Mouse (Mus musculus) stomach, postnatal 0 days (tissue): ENCODE results near the gene Cstl1. TPM values are rescaled to one million over a fixed set of nuclear protein-coding genes. Genes with fewer than 3 reads are reported as not detected.
A peak's percentile ranks its signal among the peaks of the same experiment; 100 is the strongest.

Source experiments
- ATAC-seq: fragments of 200-750 bp; cut with Nextera tagmentation; 2 replicates; pipeline ENCODE4 v1.8.0; 2017; ENCODE audit not compliant: low FRiP score, low TSS enrichment
- DNase-seq: peaks from one replicate; pipeline ENCODE4 v3.0.0-alpha.2; 2016; ENCODE audit warnings: low spot score
- H3K27ac ChIP-seq: fragments of 300-500 bp; sonication (generic); replicated peaks from 2 replicates; pipeline ENCODE4 v1.5.1; 2014; ENCODE audit warnings: mild to moderate bottlenecking, control low read depth
- H3K27me3 ChIP-seq: fragments of 300-500 bp; sonication (generic); 2 replicates; pipeline ENCODE4 v1.6.1; 2014; ENCODE audit warnings: low read length; ENCODE audit not compliant: control insufficient read depth, insufficient read depth
- H3K36me3 ChIP-seq: fragments of 300-500 bp; sonication (generic); 2 replicates; pipeline ENCODE4 v1.6.1; 2014; ENCODE audit warnings: low read length, mixed read lengths; ENCODE audit not compliant: control insufficient read depth, insufficient read depth
- H3K4me1 ChIP-seq: fragments of 300-500 bp; sonication (generic); replicated peaks from 2 replicates; pipeline ENCODE4 v1.6.1; 2014; ENCODE audit warnings: antibody characterized with exemption; ENCODE audit not compliant: control insufficient read depth, insufficient read depth
- H3K4me2 ChIP-seq: fragments of 300-500 bp; sonication (generic); replicated peaks from 2 replicates; pipeline ENCODE4 v1.6.1; 2014; ENCODE audit warnings: low read depth, mild to moderate bottlenecking, control low read depth, moderate library complexity
- H3K4me3 ChIP-seq: fragments of 300-500 bp; sonication (generic); 2 replicates; pipeline ENCODE4 v1.5.1; 2014; ENCODE audit warnings: low read depth, low read length, control low read depth
- H3K9ac ChIP-seq: fragments of 300-500 bp; sonication (generic); 2 replicates; pipeline ENCODE4 v1.6.1; 2014; ENCODE audit warnings: mild to moderate bottlenecking, low read length, control low read depth, mixed read lengths
- H3K9me3 ChIP-seq: fragments of 300-500 bp; sonication (generic); 2 replicates; pipeline ENCODE4 v1.6.1; 2016; ENCODE audit warnings: low read length; ENCODE audit not compliant: control insufficient read depth
- CTCF ChIP-seq: IDR thresholded peaks from 2 replicates; pipeline ENCODE4 v1.5.1; 2016; ENCODE audit warnings: antibody characterized with exemption, low read depth, mild to moderate bottlenecking, moderate library complexity
- EP300 ChIP-seq: optimal IDR thresholded peaks from 2 replicates; pipeline ENCODE3; 2016; ENCODE audit warnings: antibody characterized with exemption
- WGBS: fragments of 180-500 bp; shearing (Covaris S2); extraction: QIAGEN DNeasy Blood & Tissue Kit; methylation state at CpG from one replicate; pipeline ENCODE4 v1.1.7; 2014; 5-methylcytosine and 5-hydroxymethylcytosine counted together
- polyA plus RNA-seq: library from polyadenylated mRNA; unstranded; fragments of >200 nt; fragmentation: Nextera tagmentation; extraction: Ambion mirVana; gene quantifications from 2 replicates; pipeline ENCODE4 v1.2.1, GENCODE M21; 2015

Gene Cstl1
- polyA plus RNA-seq, 1 experiment from 2014 or later = not detected

DNA sequence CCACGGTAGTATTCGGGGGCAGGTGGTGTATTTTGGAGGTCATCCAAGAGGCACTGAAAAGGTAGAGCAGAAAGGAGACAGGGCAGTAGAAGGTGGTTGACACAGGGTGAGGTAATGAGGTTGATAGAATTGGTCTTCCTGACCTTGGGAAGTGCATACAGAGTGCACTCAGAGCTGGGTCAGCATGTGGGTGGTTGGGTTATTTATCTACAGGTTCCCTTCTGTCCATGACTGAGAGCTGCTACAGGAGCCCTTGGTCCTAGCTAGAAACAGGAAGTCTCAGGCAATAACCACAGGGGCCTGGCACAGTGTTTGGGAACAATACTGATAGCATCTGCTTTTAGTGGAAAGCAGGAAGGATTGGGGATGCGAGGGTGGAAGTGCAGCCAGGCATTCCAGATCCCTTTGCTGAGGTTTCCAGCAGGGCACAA, 51.3 kb downstream of the Cstl1 start:
- DNase-seq = no peak
- no peak for TF ChIP-seq EP300
- TF ChIP-seq CTCF = no peak
- Histone ChIP-seq H3K27me3 (no peaks in the 10 kb centered on the region), H3K9me3 (no peaks in the 10 kb centered on the region), H3K36me3 (no peaks in the 10 kb centered on the region), H3K27ac (no peak overlapping the region), H3K4me1 (no peaks in the 10 kb centered on the region), H3K9ac (no peak overlapping the region), H3K4me3 (no peak overlapping the region), H3K4me2 (no peak overlapping the region)
- ATAC-seq = peak; percentile 47; the same call in 1 of the 2 replicates
- 41% methylated on average over 3 of the region's 3 CpGs for WGBS

Other genes with a start within 250 kb of the Cstl1 start
- gene Nxt1, start 77.8 kb upstream of the Cstl1 start, polyA plus RNA-seq = 54.4 and 57.1 TPM in 2 replicates
- gene Gzf1, start 69.3 kb upstream of the Cstl1 start, polyA plus RNA-seq = 8.0 and 9.4 TPM in 2 replicates
- 2.2 and 2.4 TPM in 2 replicates for gene Napb, start 17.9 kb upstream of the Cstl1 start, polyA plus RNA-seq
- 0.98 and 1.2 TPM in 2 replicates for gene Cst11, start 21.1 kb downstream of the Cstl1 start, polyA plus RNA-seq
- gene 8030411F24Rik, start 31.7 kb downstream of the Cstl1 start, polyA plus RNA-seq = not detected in 2 replicates
- gene Cst12, start 39.0 kb downstream of the Cstl1 start, polyA plus RNA-seq = 0.25 TPM in 1 of 2 replicates, not detected in the other
- 35.6 and 46.3 TPM in 2 replicates for gene Cst8, start 48.4 kb downstream of the Cstl1 start, polyA plus RNA-seq
- gene Cst13, start 69.7 kb downstream of the Cstl1 start, polyA plus RNA-seq = 0.17 TPM in 1 of 2 replicates, not detected in the other
- not detected in 2 replicates for gene Cst9, start 84.8 kb downstream of the Cstl1 start, polyA plus RNA-seq
- gene 9230104L09Rik, start 114.7 kb downstream of the Cstl1 start, polyA plus RNA-seq = not detected in 2 replicates
- 595 and 599 TPM in 2 replicates for gene Cst3, start 125.3 kb downstream of the Cstl1 start, polyA plus RNA-seq